Mouse (Mus musculus) erythroblast, embryonic 14.5 days (primary cell): Measurements from ENCODE around the gene Prkaa1.

Experiments used
- GATA1 ChIP-seq: IDR thresholded peaks from 2 replicates; pipeline ENCODE4 v1.6.1; 2012; ENCODE audit warnings: low read length, inconsistent platforms, mixed read lengths
- TAL1 ChIP-seq: IDR thresholded peaks from 3 replicates; pipeline ENCODE4 v1.6.1; 2012; ENCODE audit warnings: low read length, inconsistent platforms, mixed read lengths

- no peak for TF ChIP-seq GATA1
- TF ChIP-seq TAL1, result no peak
These were observed 37.8 kb upstream of the Prkaa1 start for GRCm38 (mm10) chr15:5105891-5106290.
